Mouse (Mus musculus): ENCODE data around the gene Ivd.

Ivd gene

GRCm38 (mm10) chr2:118882840-118883679 is 21.3 kb downstream of the Ivd start:
- peak; percentile 43 for DNase-seq (ENCODE audit: low read depth, low spot score)

- DNase-seq (ENCODE audit: low read depth, low spot score) = no peak
Observed at GRCm38 (mm10) chr2:118887440-118887839, 25.7 kb downstream of the Ivd start.

GRCm38 (mm10) chr2:118887845-118888548 is 26.2 kb downstream of the Ivd start:
- no peak for DNase-seq (ENCODE audit: low read depth, low spot score)

DNA sequence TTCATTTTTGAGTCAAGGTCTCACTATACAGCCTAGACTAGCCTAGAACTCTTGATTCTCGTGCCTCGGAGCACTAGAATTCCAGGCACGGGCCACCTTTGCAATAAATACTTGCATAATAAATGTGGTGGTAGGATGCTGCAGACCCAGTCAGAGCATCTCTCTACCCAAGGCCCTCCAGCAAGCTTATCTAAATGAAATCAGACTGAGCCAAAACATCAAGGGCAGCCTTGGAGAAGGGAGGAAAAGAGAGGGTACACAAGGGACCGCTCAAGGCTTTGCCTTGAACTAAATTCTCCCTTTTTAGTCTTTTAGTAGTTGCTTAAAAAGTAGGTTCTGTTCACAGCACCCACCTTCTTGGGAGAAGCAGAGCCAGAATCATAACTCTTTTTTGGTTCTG is 29.4 kb downstream of the Ivd start:
- no peak for DNase-seq (ENCODE audit: low read depth, low spot score)

- DNase-seq (ENCODE audit: low read depth, low spot score) = no peak
Observed at GRCm38 (mm10) chr2:118895990-118896913, 34.5 kb downstream of the Ivd start.

DNA sequence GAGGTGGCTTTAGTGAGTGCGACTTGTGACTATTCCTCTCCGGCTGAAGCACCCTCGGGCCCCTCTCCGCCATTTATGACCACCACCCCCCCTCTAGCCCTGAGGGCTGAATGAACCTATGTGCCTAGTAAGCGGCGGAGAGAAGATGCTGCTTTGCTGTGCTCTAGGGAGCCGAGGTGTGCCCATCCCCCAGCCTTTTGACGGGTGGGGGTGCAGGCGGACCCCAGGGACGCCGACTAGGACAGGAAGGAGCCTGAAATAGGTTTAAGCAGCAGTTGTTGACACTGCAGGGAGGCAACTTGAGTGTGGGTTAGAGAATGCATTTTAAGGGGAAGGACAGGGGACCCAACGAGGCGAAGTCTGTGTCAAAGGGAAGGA is 35.1 kb downstream of the Ivd start:
- no peak for DNase-seq (ENCODE audit: low read depth, low spot score)

DNA sequence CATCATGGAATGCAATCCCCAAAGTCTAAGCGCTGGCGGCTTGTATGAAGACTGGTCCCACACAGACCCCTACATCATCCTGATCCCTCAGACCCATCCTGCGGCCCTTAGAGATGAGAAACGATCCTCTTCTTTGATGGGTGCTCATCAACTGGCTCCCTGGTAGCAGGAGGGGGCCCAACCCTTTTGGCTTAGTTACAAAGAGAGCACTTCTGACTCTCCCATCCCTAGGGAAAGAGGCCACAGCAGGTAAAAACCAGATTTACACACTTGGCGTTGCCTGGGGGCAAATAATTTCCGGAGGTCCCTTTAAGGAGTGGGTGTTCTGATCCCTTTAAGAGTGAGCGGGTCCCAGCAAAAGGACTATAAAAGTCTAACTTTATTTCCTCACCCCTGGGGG is 35.6 kb downstream of the Ivd start:
- DNase-seq (ENCODE audit: low read depth, low spot score) = no peak

DNA sequence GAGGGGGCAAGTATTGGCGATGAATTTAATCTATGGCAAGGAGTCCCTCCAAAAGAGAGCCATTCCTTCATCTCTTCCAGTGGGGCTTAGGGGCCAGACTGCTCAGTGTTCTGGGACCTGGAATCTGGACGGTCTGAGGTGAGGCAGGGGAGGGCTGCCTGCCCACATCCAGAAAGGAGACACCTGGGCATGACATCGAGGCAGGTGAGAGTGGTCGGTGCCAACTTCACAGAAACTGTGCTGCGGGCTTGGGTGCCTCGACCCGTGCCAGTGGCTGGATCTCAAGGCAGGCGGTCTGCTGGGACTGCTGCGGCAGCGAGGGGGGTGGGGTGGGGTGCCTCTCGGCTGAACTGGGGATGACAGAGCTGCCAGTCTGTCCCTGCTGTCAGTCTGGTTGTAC is 36.1 kb downstream of the Ivd start:
- DNase-seq (ENCODE audit: low read depth, low spot score) = no peak

DNA sequence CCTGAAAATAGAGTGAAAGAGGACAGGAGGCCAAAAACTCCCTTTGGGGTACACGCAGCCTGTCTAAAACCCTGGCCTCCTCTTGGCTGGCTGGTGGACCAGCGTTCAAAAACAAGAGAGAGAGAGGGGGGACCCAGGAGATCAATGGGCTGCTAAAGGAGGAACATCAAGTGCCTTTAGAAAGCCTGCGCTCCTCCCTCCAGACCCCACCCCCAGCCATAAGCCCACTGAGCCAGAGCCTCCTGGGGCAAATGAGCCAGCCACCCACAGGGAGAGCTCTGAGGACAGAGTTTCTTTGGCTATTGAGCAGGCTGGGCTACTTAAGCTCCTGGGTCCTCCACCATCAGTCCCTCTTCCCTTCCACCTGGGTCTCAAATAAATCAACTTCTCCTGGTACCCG is 37.0 kb downstream of the Ivd start:
- DNase-seq (ENCODE audit: low read depth, low spot score) = no peak

DNA sequence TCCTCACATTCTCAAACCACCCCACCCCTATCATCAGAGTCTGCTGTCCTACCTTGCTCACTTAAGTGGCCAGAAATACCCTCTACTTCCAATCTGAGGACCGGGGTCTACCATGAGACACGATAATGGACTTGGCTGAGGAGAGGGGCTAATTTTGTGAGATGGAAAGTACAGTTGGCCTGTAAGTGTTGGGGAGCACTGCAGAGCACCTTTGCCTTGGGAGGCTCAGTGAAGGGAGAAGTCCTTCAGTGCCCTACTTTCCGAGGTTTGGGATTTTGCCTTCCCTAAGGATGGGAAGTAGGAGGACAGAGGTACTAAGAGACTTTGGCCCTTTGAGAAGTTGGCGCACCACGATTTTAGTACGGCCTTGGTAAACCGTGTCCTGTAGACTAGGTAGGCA is 37.6 kb downstream of the Ivd start:
- no peak for DNase-seq (ENCODE audit: low read depth, low spot score)

- DNase-seq (ENCODE audit: low read depth, low spot score) = no peak
Observed at GRCm38 (mm10) chr2:118899981-118900825, 38.4 kb downstream of the Ivd start, which contains the start of gene Bahd1. TSS of gene Bahd1 (plus strand) at chr2:118900377.

GRCm38 (mm10) chr2:118900826-118901140 is 39.0 kb downstream of the Ivd start:
- no peak for DNase-seq (ENCODE audit: low read depth, low spot score)

- peak; percentile 89 for DNase-seq (ENCODE audit: low read depth, low spot score)
Observed at GRCm38 (mm10) chr2:118901175-118902031, 39.6 kb downstream of the Ivd start.

DNA sequence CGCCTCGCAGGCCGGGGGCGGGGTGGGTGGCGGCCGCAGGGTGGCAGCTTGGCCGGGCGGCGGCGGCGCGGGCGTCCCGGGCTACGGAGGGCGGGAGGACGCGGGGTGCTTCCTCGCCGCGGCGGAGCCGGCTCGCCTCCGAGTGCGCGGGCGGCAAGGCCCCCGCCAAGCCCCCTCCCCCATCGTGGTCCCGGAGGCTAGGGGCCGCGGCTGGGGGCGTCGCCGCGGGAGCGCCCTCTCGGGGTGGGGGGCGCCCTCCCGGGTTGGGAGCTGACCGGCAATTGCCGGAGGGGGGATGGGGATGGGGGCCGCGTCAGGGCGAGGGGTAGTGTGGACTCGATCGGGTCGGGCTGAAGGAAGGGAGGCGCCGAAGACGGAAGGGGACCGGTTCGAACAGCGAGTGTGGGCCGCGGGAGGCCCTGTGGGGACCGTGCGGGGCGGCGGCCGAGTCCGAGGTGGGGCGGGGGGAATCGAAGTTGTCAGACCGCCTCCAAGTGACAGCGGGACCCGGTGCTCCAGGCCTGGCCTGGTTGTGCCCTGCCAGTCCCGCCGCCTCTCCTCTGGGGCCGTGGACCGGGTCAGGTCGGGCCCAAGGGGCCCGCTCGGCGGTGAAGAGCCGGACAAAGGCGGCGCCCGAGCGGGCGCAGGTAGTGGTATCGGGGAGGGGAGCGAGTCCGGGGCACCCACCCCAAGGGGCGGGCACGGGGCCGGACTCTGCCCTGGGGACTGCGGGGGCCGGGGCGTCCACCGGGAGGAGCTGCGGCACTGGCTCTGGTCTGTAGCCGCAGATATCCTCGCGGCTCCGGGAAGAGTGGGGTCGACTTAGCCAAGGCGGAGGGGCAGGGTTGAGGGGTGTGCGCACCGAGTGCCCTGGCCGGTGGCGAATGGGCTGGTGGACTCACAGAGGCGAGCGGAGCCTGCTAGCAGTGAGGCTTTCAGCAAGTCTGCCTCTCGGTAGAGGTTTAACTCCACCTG is 40.6 kb downstream of the Ivd start:
- DNase-seq (ENCODE audit: low read depth, low spot score) = no peak

GRCm38 (mm10) chr2:118903333-118903741 is 41.6 kb downstream of the Ivd start:
- DNase-seq (ENCODE audit: low read depth, low spot score) = no peak

DNA sequence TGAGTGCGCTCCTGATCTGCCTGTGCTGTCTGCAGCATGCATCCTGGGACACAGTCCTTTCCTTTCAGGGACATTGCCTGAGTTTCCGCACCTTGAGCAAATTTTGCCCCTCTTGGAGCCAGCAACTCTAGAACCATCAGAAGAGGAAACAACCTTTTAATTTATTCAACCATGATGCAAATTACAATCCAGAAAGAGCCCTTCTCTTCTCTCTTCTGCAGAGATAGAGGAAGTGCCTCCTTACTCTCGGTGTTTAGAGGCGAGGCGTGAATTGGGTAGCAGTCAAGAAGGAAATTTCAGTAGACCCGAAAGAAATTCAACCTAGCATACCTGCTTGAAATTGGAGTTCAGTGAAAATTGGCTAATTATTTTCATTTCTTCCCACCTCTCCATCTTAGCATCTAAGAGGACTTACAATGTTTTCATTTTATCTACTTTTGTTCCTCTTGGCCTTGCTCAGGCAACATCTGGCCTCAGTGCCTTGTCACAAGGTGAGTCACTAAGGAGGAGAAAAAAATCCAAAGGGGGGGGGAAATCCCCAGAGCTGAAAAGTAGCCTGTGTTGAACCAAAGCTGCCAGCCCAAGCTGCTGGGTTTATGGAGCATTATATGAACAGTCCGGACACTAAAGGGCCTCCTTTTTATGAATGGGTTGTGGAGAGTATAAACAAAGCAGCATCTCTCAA is 43.8 kb downstream of the Ivd start:
- no peak for DNase-seq (ENCODE audit: low read depth, low spot score)

GRCm38 (mm10) chr2:118906118-118906492 is 44.4 kb downstream of the Ivd start:
- DNase-seq (ENCODE audit: low read depth, low spot score) = no peak

DNA sequence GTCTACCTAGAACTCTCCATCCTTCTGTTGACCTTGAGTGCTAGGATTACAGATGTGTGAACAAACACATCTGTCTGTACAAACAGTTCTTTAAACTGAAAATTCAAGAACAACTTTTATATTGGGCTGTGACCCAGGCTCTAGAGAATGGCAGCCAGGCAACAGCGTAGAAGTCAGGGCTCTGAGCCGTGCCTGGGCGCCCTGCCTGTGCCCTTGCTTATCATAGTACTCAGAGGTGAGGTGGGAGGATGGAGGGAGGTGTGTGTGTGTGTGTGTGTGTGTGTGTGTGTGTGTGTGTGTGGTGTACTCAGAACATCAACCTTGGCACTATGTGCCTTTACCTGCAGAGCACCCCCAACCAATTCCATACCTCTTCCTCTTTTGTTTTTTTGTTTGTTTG is 46.0 kb downstream of the Ivd start:
- DNase-seq (ENCODE audit: low read depth, low spot score) = no peak

- no peak for DNase-seq (ENCODE audit: low read depth, low spot score)
Observed at GRCm38 (mm10) chr2:118909151-118909550, 47.4 kb downstream of the Ivd start.
